Mouse (Mus musculus) mouse trophoblast stem cell (cell line): ENCODE measurements at regions not wholly inside any gene's neighbourhood (a gene's known extent, or its start where the extent isn't known, plus 50 kb on each side); places are given as distances from the start of the nearest gene placed in this dataset.

ENCODE experiments used
- in situ Hi-C, 2 experiments: fragments of 300-500 bp; cut with MseI, MboI; formaldehyde crosslinking; loops; 2 replicates in 1 of 2; 3 replicates in 1 of 2; pipeline ENCODE4 v1.15.1; 2025

DNA sequence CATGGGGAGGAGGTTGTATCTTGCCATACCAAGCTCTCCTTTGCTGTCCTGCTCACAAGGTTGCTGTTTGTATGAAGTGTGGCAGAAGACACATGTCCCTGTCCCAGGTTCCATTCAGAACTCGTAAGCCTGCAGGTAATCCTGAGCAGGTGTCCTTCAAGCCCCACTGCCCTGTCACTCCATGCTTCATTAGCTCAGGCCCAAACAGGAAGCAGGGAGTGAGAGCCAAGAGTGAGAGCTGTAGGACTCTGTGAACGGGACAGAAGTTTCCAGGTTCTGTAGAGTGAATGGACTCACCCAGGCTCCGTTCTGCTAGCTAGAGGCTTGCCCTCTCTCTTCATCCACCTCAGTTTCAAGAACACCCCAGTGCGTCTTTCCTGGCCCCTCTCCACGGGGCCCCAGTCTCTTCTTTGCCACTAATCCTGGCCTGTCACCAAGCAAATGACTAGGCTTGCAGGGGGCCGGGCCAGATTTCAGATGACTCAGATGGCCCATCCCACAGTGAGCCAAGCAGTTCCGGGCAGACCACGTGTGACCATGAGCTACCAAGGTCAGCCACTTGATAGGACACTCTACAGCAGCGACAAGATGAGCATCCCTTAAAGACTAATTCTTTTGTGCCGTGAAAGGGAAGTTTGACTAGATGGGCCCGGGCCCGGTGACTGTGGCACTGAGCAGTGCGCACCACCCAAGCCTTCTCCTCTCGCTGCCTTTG lies 54.4 kb upstream of the Ubr2 start:
- in situ Hi-C loops: no loop called here

DNA sequence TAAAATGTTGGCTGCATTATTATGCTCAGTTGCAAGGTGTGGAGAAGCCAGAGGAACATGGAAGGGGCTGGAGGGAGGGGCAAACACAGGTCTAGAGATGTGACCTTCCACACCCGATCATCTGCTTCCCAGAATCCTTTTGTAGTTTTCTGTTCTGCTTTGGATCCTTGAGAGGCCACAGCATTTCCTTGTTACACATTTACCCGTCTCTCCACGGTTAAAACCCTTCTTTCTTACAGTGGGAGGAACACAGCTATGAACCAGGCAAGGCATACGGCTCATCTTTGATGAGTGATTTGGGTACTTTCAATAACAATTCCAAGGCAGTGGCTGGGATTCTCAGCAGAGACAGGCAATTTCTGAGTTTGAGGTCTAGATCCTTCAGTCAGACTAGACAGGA lies 53.6 kb upstream of the Ubr2 start:
- in situ Hi-C loops: no loop called here

DNA sequence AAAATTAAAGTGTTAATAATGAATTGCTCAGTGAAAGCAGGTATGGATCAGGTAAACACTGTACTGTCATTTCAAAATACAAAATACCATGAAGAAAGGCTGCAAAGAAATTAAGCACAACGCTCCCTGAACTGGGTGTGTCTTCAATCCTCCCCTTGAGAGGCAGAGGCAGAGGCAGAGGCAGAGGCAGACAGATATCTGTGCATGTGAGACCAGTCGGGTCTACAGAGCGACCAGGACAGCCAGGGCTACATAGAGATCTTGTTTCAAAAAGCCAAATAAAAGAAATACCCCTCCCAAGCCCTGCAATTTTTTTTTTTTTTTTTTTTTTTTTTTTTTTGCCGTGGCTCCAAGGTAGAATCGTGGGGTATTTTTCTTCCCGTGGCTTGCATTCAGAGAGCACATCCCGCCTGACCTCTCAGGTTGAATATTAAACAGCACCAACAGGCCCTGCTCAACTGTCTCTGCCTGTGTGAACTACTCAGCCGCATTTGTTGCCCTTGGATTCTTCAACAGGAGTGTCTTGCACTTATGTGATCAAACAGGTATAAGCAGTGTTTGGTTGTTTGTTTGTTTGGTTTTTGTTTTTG lies 50.8 kb upstream of the Ubr2 start:
- in situ Hi-C loops: no loop called here
